Mouse (Mus musculus): ENCODE measurements around the gene Rps10.

Gene Rps10

DNA sequence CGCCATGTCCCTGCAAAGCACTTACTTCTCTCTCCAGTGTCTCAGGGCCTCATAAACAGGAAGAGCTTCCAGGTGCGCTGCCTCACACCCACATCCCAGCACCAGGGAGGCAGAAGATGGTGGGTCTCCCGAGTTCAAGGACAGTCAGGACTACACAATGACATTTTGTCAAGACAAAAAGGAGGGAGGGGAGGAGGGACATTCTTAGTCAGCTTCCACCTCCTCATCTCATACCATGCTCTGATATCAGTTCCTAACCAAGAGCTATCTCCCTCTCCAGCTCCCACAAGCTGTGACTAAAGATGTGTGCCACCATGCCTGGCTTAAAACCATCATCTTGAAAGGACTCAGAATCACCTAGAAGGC, 25.0 kb downstream of the Rps10 start:
- DNase-seq (ENCODE audit: low read depth) = no peak

DNA sequence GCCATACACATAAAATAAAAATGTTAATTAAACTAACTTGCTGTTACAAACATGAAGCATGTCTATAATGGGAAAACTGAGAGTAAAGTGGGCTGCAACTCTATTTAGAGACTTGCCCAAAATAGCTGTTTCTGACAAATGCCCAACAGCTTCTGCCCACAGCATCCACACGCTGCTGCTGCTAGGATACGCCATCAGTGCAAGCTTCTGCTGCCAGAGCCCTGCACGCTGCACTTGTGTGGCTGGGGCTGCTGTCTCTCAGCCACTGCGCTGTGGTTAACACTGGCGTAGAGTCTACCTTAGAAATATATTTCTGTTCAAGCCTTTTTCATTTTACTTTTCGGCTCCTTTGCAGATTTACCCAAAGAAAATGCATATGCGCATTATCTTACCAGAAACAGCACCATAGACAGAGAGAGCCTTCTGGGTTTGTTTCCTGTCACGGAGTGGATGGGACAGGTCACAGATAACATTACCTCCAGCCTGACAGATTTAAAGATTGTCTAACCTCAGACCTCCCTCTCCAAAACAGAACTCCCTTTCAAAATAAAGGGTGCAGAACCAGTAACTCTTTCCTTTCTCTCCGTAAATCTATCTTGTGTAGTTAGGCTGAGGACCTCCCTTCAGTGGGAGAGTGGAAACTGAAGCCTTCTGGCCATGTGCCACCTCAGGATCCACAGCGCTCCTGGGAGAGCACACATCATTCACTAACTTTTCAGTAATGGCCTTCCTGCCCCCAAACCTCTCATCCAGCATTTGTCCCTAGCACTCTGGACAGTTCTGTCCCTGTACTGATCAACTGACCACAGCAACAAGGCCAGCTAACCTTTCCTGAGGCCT, 25.6 kb downstream of the Rps10 start:
- DNase-seq (ENCODE audit: low read depth) = no peak

DNA sequence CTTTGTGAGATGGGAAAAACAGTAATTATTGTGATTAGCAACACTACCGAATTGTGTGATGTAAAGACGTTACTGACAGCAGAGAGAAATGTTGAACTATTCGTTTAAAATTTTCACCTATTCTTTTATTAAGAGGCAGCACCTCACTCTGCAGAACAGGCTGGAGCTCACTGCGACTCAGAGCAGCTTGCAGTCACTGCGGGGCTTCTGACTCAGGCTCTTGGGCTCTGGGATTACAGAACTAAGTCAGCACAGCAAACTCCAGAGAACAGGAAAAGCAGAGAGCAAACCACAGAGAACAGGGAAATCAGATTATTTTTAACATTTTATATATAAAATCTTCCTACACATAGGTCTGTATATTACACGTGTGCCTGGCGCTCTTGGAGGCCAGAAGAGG, 26.9 kb downstream of the Rps10 start:
- no peak for DNase-seq (ENCODE audit: low read depth)

DNA sequence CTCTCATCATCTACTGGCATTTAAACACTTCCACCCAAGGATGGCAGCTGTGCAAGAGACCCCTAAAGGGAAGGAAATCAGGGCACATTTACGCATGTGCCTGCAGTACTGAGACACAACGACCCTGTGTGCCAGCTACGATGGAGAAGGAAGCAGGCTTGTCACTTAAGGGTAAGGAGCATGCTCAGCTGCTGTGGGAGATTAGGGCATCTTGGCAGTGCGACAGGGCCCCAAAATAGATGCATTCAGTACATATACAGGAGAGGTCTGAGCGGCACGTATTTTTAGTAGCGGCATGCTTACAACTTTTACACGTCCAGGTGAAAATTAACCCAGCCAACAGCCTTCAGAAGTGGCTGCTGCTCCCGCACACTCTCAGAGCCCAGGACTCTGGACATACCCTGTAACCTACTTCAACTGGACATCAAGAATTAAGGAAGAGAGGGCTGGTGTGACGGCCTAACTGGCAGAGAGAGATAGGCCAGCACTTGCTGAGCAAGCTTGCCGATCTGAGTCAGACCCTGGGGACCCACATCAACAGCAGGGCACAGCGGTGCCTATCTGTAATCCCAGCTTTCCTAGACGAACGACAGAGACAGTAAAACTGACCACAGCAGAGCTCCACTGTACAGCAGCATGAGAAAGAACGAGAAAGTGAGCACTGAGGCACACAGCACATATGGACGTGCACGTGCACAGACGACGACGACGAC, 32.8 kb downstream of the Rps10 start:
- DNase-seq (ENCODE audit: low read depth) = no peak

DNA sequence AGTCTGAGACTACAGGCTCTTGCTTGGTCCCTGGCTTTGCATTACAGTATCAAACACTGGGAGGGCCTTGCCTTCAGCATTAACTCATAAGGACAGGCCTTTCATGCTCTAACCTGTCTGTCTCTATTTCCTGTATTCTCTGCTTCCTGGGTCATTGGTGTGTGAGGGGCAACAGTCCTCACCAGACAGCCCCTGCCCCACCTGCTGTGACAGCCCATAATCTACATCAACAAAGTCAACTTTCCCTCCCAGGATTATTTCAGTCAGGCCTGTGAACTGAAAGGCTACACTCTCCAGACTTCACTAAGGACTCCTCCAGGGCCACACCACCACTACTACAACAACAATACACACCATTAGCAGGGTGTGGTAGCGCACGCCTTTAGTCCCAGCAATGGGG, 33.4 kb downstream of the Rps10 start:
- DNase-seq (ENCODE audit: low read depth) = no peak

DNA sequence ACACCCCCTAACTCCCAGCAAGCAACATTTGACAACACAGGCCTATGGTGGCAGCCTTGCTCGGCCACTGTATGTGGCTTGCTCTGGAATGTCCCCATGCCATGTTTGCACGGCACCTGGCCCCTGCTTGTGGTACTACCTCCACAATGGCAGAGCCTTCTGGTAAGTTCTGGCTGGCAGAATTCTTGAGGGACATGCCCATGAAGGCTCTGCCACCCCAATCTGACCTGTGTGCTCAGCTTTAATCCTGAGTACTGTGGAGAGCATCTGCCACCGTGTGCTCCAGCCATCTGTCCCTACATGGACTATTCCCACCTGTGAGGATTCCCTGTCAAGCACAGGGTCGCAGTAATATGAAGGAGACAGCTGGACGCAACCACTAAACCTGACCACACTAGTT, 35.6 kb downstream of the Rps10 start:
- no peak for DNase-seq (ENCODE audit: low read depth)

DNA sequence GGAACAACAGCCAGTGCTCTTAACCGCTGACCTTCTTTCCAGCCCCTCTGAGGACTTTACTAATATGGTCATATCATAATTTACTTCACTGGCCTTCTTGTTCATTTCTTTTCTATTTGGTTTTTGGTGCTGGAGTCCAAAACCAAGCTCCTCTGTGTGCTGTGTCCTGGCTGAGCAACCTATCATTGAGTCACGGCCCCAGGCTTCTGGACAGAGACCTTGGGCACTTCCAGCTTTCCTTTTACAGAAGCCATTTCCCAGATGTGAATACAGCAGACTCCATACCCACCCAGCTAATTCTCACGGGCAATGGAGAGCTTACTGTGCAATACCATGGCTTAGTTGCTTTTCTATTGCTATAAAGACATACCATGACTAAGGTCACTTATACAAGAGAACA, 36.2 kb downstream of the Rps10 start:
- no peak for DNase-seq (ENCODE audit: low read depth)

DNA sequence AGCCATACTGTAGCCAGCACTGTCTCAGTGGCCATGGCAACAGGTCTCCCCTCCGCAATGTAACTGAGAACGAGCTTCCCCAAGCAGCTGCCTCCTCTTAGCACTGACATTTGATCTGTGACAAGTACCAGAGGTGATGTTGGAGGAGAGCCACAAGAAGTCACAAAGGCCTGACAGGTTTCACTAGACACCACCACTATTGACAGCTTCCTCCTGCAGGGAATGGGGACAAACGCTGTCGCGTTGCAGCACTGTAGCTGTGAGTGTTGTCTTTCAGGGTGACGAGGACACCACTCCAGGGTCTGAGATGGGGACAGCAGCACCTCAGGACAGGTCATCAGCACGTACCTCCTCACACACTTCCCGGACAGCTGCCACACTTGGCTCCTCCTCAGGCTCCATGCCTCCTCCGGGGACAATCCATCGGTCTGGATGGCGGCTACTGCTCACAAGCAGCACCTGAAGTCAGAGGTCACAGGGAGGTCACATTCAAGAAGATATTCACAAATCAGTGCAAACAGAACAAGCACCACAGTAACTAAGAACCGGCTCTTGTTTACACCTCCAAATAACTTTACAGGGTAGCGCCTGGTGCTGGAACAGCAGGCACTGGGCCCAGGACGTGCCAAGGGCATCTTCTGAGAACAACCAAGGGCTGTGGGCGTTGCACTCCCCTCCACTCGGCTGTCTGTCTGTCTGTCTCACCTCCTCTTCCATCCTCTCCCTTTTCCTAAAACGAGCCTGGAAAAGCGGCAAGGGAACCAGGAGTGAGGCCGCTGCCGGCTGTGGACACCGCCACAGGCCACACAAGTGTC, 39.9 kb downstream of the Rps10 start:
- no peak for DNase-seq (ENCODE audit: low read depth)

DNA sequence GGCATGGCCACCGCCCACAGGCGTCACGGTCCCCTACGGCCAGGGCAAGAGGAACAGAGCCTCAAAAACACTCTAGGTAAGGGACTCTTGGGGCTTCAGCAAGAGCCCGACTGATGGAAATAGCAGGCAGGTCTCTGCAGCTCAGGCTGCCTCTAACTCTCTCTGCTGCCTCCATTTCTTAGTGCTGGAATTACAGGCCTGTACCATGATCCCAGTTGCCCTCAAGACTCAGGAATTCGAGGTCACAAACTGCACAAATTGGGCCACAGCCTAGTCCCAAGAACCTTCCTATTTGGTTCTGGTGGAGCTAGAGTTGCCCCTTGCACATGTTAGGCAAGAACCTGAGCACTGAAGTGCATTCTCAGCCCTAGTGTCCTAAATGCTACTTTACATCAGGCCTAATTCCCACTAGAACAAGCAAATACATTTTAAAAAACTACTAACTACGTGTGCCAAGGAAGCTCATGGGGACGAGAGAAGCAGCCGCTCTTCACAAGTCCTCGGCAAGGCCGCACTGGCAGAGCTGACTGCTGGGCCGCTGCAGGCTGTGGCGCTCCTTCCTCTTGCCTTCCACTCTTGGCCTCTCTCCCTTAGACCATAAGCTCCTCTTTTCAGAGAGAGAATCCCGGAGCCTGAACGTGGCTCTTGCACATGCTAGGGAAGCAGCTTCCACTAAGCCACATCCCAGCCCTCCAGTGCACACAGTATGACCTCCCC, 40.7 kb downstream of the Rps10 start:
- no peak for DNase-seq (ENCODE audit: low read depth)

DNA sequence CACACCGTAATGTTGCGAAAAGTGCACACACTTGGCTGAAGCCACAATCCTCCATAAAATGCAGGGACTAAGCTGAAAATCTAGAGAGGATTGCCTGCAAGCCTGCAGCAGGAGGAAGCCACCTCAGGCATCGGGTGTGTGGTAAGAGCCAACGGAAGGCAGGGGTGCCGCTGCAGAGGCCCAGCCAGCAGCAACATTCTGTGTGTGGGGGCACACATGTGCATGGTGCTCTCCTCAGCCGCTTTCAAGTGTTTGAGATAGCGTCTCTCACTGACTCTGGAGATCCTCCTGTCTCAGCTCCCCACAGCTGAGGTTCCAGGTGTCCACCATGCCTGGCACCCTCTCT, 43.9 kb downstream of the Rps10 start:
- no peak for DNase-seq (ENCODE audit: low read depth)

DNA sequence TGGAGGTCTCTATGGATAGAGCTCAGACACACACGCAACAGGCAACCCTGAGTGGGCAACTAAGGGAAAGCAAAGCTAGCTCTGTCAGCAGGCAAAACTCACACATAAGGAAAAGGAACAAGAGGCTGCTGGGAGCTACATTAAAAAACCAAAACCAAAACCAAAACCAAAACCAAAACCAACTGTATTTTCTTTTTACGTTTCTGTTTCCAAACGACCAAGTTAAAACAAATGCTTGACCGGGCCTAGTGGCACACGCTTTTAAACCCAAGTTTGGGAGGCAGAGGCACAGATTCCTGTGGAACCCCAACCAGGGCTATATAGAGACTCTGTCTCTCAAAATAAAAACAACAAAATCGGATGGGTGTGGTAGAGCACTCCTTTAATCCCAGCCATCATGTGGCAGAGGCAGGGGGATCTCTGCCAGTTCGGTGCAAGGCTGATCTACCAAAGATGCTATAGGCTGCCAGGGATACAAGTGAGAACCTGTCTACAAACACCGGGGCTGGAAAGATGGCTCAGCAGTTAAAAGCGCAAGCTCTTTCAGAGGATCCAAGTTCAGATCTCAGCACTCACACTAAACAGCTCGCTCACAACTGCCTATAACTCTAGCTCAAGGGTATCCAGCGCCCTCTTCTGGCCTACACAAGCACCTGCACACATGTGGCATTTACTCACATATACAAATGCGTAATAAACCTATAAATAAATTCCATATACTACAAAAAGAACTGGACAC, 44.5 kb downstream of the Rps10 start:
- DNase-seq (ENCODE audit: low read depth) = no peak

DNA sequence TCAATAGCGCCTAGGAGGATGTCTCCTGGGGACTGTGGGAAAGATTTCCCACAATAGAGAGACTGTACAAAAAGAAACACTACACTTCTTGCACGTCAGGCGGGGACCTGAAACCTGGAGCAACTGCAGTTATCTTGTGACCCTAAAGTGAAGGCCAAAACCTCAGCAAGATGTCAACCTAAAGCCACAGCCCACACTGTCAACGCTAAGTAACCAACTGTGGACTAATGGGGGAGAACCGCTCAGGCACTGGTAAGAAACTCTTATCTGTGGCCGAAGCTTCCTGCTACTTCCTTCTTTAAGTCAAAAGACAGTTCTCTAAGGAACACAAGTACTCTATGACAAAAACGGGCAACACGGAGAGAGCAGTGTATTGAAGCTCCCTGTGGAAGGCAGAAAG, 48.2 kb downstream of the Rps10 start:
- no peak for DNase-seq (ENCODE audit: low read depth)

DNA sequence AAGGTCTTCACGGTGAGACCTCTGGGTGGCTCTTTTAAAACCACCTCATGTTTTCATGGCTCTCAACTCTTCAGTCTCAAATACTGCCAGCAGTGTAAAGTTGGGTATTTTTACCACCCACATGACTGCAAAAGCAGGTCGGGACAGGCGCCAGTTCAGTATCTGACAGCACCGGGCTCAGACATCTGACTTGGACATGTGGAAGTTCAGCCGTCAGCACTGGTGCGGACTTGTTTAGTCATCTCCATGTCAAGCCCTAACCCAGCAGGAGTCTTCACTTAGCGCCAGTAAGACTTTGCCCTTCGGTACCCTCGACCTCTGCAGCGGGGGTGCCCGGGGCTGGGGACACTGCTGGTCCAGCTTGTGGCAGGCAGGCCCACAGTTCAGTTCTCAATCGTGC, 49.2 kb downstream of the Rps10 start:
- no peak for DNase-seq (ENCODE audit: low read depth)

DNA sequence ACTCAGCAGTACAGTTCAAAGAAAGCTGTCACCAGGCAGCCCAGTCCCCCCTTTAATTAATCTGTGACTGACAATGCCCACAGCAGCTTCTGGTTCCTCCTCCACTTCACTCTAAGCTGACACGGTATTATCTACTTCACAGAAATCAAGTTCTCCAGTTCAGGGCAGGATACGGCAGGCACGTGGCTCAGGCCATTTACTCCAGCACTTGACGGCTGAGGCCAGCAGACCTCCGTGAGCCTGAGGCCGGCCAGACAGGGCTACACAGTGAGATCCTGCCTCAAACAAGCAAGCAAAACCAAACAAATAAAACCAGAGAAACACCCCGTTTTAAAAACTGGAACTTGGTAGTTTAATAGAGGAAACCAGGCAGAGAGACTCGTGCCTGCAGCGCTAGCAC, 49.8 kb downstream of the Rps10 start:
- no peak for DNase-seq (ENCODE audit: low read depth)

DNA sequence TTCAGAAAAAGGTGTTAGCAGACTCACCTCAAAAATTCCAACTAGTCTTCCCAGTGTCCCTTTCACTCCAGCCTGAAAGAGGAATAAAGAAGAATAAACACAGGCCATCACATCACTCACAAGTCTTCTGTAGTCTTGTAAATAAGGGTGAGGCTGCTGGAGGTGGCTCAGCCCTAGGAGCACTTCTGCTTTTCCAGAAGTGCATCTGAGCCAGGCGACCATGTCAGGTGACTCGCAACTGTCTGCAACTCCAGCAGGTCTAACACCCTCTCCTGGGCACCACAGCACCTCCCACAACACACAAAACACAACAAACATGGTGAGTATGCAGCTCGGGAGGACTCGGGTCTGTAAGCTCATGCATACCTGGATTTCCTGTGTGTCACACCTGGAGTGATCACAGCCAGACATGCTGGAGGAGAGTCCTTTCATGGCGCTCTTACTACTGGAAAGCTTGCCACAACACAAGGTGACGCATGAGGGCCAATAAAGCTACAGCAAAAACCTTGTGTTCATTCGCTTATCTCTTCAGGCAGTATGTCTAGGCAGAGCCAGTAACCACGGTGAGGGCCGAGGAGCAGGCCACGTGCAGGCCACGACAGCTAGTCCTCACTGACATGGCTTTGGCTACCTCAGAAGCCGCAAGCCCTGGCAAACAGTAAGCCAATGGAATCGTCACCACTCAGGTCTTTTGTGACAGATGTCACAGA, 53.1 kb downstream of the Rps10 start:
- no peak for DNase-seq (ENCODE audit: low read depth)

All from c-Kit-positive CD71-negative TER-119-negative erythroid progenitor cells, embryonic 14.5 days (primary cell).